Mouse (Mus musculus): ENCODE measurements around the gene Rmnd5b. TPM values are rescaled to one million over a fixed set of nuclear protein-coding genes. Genes with fewer than 3 reads are reported as not detected.

Gene Rmnd5b
- polyA plus RNA-seq, 1 experiment from 2014 or later: 49.9 TPM

DNA sequence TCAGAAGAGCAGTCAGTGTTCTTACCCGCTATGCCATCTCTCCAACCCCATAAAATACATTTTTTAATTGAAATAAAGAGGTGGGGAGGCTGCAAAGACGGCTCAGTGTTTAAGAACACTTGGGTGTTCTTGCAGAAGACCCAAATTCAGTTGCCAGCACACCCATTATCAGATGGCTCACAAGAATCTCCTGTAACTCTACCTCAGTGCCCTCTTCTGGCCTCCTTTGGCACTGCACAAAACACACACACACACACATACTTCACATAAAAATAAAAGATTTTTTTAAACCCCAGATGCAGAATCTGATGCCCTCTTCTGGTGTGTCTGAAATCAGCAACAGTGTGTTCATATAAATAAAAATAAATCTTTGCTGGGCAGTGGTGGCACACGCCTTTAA lies 46.9 kb downstream of the Rmnd5b start:
- Histone ChIP-seq H3K4me1 (peaks cover 20% of the 10 kb centered on the region), H3K36me3 (peaks cover 76% of the 10 kb centered on the region), H3K9ac (no peak overlapping the region), H3K4me3 (no peak overlapping the region), H3K27me3 (no peaks in the 10 kb centered on the region), H3K9me3 (no peaks in the 10 kb centered on the region), H3K4me2 (no peak overlapping the region), H3K27ac (no peak overlapping the region)
- 94% methylated on average over 3 of the region's 3 CpGs for WGBS
- no peak for ATAC-seq (ENCODE audit: insufficient number of reproducible peaks, insufficient read depth, low FRiP score, low TSS enrichment, low read depth)

DNA sequence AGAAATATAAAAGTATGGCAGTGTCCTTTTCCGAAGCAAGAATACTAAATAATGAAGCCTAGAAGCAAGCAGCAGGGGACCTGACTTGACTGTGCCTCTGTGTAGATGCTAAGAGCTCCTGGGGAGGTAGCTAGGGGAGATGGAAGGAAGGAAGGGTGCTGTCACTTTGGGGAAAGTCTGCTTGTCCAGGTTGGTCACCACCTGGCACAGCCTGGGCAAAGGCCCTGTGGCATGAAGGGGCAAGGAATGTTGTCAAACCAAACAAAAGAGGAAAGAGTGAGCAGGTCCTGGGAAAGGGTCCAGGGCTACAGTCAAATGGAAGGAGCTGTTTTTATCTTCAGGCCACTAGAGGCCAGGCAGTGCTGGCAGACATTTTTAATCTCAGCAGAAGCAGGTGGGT lies 48.6 kb downstream of the Rmnd5b start:
- no peak for ATAC-seq (ENCODE audit: insufficient number of reproducible peaks, insufficient read depth, low FRiP score, low TSS enrichment, low read depth)
- Histone ChIP-seq H3K4me1 (peaks cover 25% of the 10 kb centered on the region), H3K27ac (no peak overlapping the region), H3K4me2 (no peak overlapping the region), H3K36me3 (peaks cover 58% of the 10 kb centered on the region), H3K4me3 (no peak overlapping the region), H3K27me3 (no peaks in the 10 kb centered on the region), H3K9me3 (no peaks in the 10 kb centered on the region), H3K9ac (no peak overlapping the region)
- 91% methylated on average over 1 of the region's 1 CpGs for WGBS

DNA sequence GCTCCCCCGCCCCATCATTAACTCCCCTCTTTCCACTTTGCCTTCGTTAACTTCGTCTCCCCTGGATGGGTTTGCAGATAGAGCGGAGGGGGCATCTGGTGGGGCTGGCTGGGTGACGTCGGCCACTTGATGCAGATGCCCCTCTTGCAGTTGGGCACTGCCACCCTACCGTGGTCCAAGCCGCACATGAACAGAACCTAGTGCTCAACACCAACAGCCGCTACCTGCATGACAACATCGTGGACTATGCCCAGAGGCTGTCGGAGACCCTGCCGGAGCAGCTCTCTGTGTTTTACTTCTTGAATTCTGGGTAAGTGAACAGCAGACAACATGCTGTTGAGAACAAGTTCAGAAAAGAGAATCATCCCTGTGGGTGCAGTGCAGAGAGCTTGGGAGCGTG lies 49.3 kb downstream of the Rmnd5b start:
- no peak overlapping the region for H3K9ac ChIP-seq
- 93% methylated on average over 13 of the region's 13 CpGs for WGBS
- H3K4me1 ChIP-seq: peaks cover 25% of the 10 kb centered on the region
- peaks cover 52% of the 10 kb centered on the region for H3K36me3 ChIP-seq
- H3K27me3 ChIP-seq: no peaks in the 10 kb centered on the region
- ATAC-seq (ENCODE audit: insufficient number of reproducible peaks, insufficient read depth, low FRiP score, low TSS enrichment, low read depth): no peak
- no peaks in the 10 kb centered on the region for H3K9me3 ChIP-seq
- H3K27ac ChIP-seq: no peak overlapping the region
- H3K4me2 ChIP-seq: no peak overlapping the region
- H3K4me3 ChIP-seq: no peak overlapping the region

DNA sequence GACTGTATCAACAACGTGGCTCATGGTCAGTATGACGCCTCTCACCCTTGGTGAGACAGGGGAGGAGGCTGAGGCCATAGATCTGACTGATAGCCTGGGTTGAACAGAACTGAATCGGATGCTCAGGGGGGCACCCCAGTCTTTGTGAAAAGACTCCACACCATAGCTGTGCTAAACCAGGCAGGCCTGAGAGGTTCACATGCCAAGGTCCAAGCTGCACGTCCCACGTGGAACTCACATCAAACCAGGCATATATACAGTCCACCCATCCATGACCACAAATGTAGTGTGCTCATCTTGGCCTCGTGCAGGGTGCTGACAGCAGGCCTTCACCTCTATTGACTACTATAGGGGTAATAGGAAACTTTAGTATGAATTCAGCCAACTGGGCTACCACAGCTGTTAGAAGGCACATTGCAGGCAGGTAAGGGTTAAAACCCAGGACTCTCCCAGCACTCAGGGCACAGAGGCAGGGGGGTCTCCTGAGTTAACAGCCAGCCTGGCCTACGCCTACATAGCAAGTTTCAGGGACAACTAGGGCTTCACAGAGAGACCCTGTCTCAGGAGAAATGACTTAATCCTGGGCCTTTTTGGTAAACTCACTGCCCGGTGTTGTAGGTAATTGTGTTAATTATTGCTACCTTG lies 50.0 kb downstream of the Rmnd5b start:
- WGBS: 57% methylated on average over 8 of the region's 8 CpGs
- Histone ChIP-seq H3K4me2 (peak overlapping the region; percentile 87), H3K27me3 (no peaks in the 10 kb centered on the region), H3K27ac (peak overlapping the region; percentile 92), H3K9me3 (no peaks in the 10 kb centered on the region), H3K36me3 (peaks cover 45% of the 10 kb centered on the region), H3K9ac (peak overlapping the region; percentile 89), H3K4me1 (peaks cover 25% of the 10 kb centered on the region), H3K4me3 (peak overlapping the region; percentile 71)
- no peak for ATAC-seq (ENCODE audit: insufficient number of reproducible peaks, insufficient read depth, low FRiP score, low TSS enrichment, low read depth)

DNA sequence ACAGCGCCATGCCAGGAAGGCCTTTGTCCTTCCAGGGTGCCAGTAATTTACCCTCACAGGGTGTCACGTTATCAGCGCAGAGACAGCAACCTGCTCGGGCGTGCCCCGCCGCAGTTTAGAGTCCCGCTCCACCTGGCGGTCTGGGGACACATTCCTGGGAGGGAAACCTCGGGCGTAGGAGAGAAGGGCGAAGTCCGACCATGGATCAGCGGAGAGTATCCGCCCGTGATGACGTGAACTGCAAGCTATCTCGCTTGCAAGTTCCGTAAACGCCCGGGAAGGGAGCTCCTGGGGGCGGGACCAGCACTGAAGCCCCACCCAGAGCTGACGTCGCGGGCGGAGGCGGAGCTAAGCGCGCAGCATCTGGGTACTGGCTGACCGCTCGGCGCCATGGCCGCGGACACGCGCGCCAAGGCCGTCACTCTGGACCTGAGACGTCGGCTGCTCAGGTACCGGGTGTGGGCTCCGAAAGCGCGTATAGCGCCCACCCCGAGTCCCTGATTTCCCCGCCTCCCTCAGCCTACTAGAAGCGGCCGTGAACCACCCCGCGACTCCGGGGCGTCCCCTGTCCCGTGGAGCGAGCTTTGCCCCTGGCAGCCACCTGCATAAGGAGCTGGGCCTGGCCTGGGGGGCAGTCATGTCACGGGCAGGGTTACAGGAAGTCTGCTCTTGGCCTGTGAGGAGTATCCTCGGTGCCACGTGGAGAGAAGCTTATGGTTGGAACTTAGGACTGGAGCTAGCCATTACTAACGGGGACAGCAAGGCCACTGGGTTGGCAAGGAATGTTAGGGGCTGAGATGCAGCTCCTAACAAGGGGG lies 51.1 kb downstream of the Rmnd5b start, which contains the start of gene Phykpl:
Phykpl (plus strand) TSS at position 327 of the 818 bp plus-strand sequence.
- H3K9ac ChIP-seq: peak within 1 kb of the TSS; percentile 89
- H3K9me3 ChIP-seq: no peaks in the 10 kb centered on the region
- H3K4me2 ChIP-seq: peak within 1 kb of the TSS; percentile 87
- ATAC-seq (ENCODE audit: insufficient number of reproducible peaks, insufficient read depth, low FRiP score, low TSS enrichment, low read depth): peak; percentile 83
- WGBS: under 1% methylated on average over 59 of the region's 59 CpGs
- peak within 1 kb of the TSS; percentile 92 for H3K27ac ChIP-seq
- H3K36me3 ChIP-seq: peaks cover 40% of the 10 kb centered on the region
- peaks cover 25% of the 10 kb centered on the region for H3K4me1 ChIP-seq
- no peaks in the 10 kb centered on the region for H3K27me3 ChIP-seq
- H3K4me3 ChIP-seq: peak within 1 kb of the TSS; percentile 71

DNA sequence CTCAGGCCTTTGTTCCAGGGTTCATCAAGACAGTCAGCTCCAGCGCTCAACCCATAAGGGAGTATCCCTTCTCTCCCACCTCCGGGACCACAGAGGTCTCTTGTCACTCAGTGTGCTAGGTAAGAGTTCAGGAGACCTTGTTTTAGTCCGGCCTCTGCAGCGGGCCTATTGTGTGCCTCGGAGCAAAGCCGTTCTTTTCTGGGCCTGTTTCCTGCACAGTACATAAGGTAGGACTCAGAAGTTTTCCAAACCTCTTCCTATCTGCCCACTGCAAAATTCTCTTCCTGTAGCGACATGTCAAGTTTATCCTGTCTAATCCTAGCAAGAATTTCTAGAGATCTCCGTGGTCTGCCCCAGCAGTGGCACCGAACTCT lies 51.7 kb downstream of the Rmnd5b start:
- 13% methylated on average over 9 of the region's 9 CpGs for WGBS
- Histone ChIP-seq H3K4me1 (peaks cover 25% of the 10 kb centered on the region), H3K27me3 (no peaks in the 10 kb centered on the region), H3K36me3 (peaks cover 34% of the 10 kb centered on the region), H3K9ac (peak overlapping the region; percentile 89), H3K4me2 (peak overlapping the region; percentile 87), H3K27ac (peak overlapping the region; percentile 92), H3K4me3 (peak overlapping the region; percentile 71), H3K9me3 (no peaks in the 10 kb centered on the region)
- ATAC-seq (ENCODE audit: insufficient number of reproducible peaks, insufficient read depth, low FRiP score, low TSS enrichment, low read depth): peak; percentile 30

DNA sequence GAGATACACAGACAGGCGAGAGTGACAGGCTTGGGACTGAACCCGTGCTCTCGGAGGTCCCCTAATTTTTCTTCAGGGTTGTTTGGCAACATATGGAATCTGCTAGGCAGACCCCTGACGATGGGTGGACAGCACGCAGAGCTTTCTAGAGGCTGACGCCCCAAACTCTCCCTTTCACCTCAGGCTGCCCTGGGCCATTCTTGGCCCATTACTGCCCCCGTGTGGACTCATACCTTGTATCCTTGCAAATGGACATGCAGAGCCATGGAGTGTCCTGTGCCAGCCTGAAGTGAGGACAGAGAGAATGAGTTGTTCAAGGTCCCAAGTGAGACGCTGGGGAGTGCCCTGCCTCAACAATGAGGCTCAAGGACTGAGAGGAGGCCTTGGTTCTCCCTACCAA lies 53.0 kb downstream of the Rmnd5b start:
- WGBS: 16% methylated on average over 8 of the region's 8 CpGs
- Histone ChIP-seq H3K4me1 (peaks cover 25% of the 10 kb centered on the region), H3K9me3 (no peaks in the 10 kb centered on the region), H3K36me3 (peaks cover 21% of the 10 kb centered on the region), H3K4me2 (no peak overlapping the region), H3K27me3 (no peaks in the 10 kb centered on the region), H3K9ac (no peak overlapping the region), H3K27ac (no peak overlapping the region), H3K4me3 (no peak overlapping the region)
- no peak for ATAC-seq (ENCODE audit: insufficient number of reproducible peaks, insufficient read depth, low FRiP score, low TSS enrichment, low read depth)

DNA sequence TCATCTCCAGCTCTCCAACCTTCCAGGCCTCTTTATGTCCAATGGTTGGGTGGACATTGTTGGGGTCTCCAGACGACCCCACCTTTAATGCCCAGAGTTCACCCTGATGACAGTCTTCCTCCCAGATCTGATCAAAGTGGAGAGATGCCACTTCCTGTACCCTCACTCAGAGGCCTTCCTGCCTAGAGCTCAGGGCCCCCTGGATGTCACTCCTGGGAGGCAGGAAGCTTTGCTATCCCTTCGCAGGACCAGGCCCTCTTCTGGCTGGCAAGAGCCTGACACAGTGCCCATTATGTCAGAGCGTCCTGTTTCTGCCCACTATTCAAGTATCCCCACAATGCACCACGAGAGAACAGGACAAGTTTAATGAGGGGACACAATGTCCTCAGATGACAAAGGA lies 56.7 kb downstream of the Rmnd5b start:
- peaks cover 9% of the 10 kb centered on the region; the same call in 1 of the 2 replicates for H3K36me3 ChIP-seq
- H3K4me1 ChIP-seq: peaks cover 7% of the 10 kb centered on the region
- H3K4me3 ChIP-seq: no peak overlapping the region
- no peak overlapping the region for H3K4me2 ChIP-seq
- H3K27me3 ChIP-seq: no peaks in the 10 kb centered on the region
- WGBS: 68% methylated on average over 4 of the region's 4 CpGs
- H3K9ac ChIP-seq: no peak overlapping the region
- ATAC-seq (ENCODE audit: insufficient number of reproducible peaks, insufficient read depth, low FRiP score, low TSS enrichment, low read depth): no peak
- H3K9me3 ChIP-seq: no peaks in the 10 kb centered on the region
- no peak overlapping the region for H3K27ac ChIP-seq

DNA sequence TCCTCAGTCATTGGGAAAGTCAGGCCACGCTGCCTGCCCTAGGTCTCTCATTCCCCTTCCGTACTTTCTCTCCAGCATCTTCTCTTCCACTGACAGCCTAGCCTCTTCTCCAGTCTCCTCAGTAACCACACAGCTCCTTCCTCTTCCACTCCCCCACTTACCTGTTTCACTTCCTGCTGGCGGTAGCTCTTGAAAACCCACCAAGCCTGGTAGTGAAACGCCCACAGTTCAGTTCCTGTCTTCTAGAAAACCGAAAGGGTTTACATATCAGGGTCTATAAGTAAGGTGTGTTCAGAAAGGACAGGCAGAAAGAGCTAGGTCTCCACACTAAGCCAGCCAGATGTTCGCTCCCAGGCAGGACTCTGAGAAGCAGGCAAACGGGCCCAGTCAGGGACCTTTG lies 58.1 kb downstream of the Rmnd5b start:
- Histone ChIP-seq H3K4me1 (no peaks in the 10 kb centered on the region; the same call in 1 of the 2 replicates), H3K36me3 (peaks cover 13% of the 10 kb centered on the region; the same call in 1 of the 2 replicates), H3K9me3 (no peaks in the 10 kb centered on the region), H3K27me3 (no peaks in the 10 kb centered on the region), H3K9ac (no peak overlapping the region), H3K4me2 (no peak overlapping the region), H3K4me3 (no peak overlapping the region), H3K27ac (no peak overlapping the region)
- ATAC-seq (ENCODE audit: insufficient number of reproducible peaks, insufficient read depth, low FRiP score, low TSS enrichment, low read depth): no peak
- WGBS: 83% methylated on average over 7 of the region's 7 CpGs

DNA sequence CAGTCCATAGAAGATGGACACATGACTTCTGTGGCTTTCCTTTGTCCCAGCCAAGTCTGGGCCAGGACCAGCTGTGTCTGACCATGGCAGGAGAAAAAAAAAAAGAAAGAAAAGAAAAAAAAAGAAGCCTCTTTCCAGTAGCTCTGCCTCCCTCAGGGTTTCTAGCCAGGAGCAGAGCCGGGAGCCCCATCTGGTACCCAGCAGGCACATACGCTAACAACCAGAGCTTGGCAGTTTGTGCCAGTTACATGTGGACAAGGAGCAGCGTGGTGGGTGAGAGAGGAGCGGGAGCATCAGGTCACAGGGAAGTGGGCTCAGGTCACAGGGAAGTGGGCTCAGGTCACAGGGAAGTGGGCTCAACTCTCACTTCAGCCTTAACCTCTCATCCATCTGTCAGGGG lies 59.2 kb downstream of the Rmnd5b start:
- ATAC-seq (ENCODE audit: insufficient number of reproducible peaks, insufficient read depth, low FRiP score, low TSS enrichment, low read depth): no peak

More for the DNA sequence above, 59.2 kb downstream of the Rmnd5b start:
- Histone ChIP-seq H3K9me3 (no peaks in the 10 kb centered on the region), H3K4me2 (no peak overlapping the region), H3K36me3 (peaks cover 13% of the 10 kb centered on the region; the same call in 1 of the 2 replicates), H3K9ac (no peak overlapping the region), H3K27ac (no peak overlapping the region), H3K27me3 (no peaks in the 10 kb centered on the region), H3K4me3 (no peak overlapping the region), H3K4me1 (peaks cover 4% of the 10 kb centered on the region)
- 78% methylated on average over 4 of the region's 4 CpGs for WGBS

Measured in embryonic facial prominence, embryonic 13.5 days (tissue).